Mouse (Mus musculus) left cerebral cortex, adult 11 months (tissue): Measurements from ENCODE around the gene Tex52.
A peak's percentile ranks its signal among the peaks of the same experiment; 100 is the strongest.
"Not testable (repeated sequence)": the region's sequence is repeated elsewhere in the genome, so short reads cannot be mapped to it uniquely, and the experiment has no call there.

Source experiments
- DNase-seq: peaks from one replicate; pipeline ENCODE4 v3.0.0; 2022; ENCODE audit warnings: low spot score

The Tex52 gene

DNA sequence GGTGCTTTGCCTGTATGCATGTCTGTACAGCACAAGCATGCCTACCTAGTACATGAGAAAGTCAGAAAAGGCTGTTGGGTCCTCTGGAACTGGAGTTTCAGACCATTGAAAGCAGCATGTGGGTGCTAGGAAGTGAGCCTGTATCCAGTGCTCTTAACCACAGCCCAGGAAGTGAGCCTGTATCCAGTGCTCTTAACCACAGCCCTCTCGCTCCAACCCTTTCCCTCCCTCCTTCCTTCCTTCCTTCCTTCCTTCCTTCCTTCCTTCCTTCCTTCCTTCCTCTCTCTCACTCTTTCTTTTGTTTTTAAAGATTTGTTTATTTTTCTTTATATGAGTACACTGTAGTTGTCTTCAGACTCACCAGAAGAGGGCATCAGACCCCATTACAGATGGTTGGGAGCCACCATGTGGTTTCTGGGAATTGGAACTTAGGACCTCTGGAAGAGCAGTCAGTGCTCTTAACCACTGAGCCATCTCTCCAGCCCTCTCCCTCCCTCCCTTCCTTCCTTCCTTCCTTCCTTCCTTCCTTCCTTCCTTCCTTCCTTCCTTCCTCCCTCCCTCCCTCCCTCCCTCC is 5.4 kb downstream of the Tex52 start:
- DNase-seq: not testable (repeated sequence)

DNA sequence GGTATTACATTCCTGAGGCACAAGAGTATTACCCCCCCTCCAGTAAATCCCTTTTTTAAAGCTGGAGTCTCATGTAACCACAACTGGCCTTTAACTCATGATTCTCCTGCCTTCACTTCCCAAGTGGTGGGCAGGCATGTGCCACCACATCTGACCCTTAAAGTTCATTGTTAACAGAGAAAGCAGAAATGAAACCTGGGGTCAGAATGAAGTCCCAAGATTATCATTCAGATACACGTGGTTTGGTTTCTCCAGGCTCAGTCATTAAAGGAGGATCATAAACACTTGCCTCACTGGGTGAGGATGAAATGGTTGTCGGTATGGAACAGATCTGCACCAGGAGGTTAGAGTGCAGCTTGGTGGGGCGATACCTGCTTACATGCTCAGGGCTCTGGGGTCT is 6.0 kb downstream of the Tex52 start:
- DNase-seq: no peak

DNA sequence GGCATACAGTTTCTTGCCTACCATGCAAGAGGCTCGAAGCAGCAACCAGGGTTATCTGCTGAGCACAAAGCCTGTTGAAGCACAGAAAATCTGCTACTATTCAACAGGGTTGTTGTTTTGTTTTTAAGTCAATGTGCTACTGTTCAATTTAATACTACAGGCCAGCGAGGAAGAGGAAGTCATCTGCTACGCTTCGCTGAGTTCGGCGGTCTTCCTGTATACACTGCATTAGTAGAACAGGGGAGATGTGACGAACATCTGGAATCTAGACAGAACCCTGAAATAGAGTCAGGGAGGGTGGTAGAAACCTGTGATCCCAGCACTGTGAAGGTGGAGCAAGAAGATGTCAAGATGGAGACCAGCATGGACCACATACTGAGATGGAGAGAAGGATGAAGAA is 8.5 kb downstream of the Tex52 start:
- DNase-seq: no peak

DNA sequence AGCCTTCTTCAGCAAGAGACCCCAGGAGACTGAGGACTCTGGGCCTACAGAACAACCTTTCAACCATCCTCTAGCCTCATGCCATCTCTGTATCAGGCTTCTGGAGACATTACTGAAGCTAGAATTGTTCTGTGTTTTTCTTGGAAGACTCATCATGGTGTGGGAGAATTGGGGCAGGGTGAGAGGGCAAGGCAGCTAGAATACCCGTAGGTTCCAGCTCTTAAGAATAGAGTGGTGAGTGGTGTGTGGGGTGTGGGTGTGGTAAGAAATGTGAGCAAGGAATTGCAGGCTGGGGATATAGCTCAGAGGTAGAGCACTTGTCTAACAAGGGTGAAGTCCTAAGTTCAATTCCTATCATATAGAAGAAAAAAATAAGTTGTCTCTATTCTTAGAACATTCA is 9.8 kb downstream of the Tex52 start:
- no peak for DNase-seq

DNA sequence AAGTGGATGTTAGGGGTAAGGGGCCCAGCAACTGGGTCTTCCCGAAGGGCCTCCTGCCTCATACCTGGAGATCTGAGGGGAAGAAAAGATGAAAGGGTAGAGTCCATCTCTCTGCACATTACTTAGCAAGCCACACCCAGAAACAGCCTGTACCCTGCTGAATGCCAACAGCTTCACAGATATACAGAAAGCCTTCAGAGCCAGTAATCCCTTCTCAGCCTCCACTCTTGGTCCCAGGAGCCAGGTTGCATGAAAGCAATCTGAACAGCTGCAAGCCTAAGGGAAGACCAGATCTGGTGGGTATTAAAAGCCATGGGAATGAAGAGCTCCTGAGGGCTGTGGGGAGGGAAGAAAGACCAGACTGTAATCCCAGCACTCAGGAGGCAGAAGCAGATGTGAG is 13.9 kb downstream of the Tex52 start:
- DNase-seq: no peak

DNA sequence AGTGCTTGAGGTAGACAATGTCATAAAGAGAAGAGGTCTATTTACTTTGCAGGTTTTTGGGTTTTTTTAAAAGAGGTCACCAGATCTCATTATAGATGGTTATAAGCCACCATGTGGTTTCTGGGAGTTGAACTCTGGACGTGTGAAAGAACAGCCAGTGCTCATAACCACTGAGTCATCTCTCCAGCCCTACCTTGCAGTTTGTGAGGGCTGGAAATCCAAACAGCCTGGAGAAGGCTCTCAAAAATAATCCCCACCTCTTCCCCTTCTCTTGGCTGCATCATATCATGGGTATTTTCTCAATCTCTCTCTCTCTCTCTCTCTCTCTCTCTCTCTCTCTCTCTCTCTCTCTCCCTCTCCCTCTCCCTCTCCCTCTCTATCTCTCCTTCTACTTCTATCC is 15.4 kb downstream of the Tex52 start:
- no peak for DNase-seq

DNA sequence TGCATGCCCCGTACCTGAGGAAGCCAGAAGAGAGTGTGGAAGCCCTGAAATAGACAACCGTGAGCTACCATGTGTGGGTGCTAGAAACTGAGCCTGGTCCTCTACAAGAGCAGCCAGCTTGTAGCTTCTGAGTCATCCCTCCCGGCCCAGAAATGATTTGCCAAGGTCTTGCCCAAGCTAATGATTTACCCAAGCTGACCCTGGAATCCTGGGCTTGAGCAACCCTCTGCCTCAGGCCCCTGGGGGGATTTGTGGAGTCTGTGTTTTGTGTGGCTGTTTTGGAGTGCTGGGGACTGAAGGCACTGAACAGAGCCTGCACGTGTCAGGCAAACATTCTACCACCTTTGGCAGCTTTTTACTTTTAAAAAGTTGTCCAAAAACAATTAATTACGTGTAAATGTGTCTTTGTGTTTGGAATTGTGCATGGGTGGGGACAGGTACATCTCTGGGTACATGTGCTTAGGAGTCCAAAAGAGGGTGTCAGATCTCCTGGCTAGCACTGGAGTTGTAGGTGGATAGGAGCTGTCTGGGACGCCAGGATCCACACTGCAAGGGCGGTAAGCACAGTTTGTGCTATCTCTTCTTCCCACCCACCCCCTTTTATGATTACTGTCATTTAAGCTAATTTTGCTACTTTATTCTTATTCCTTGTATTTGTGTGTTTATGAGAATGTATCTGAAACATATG is 22.5 kb downstream of the Tex52 start:
- no peak for DNase-seq

DNA sequence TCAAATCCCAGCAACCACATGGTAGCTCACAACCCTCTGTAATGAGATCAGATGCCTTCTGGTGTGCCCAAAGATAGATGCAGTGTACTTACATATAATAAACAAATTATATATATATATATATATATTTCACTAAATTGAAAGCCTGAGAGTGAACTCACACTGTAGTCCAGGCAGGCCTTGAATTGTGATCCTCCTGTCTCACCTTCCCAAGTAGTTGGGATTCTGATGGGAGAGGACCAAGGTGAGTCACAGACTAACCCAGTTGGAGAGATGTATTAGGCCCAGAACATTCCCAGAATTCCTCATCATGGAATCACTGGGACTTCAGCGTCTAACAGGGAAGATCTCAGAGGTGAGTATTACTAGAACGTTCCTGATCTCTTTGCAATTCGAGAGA is 23.7 kb downstream of the Tex52 start, which contains the start of gene Nrip2:
TSS of gene Nrip2 (plus strand) at position 301 of the 400 bp plus-strand sequence.
- no peak for DNase-seq

DNA sequence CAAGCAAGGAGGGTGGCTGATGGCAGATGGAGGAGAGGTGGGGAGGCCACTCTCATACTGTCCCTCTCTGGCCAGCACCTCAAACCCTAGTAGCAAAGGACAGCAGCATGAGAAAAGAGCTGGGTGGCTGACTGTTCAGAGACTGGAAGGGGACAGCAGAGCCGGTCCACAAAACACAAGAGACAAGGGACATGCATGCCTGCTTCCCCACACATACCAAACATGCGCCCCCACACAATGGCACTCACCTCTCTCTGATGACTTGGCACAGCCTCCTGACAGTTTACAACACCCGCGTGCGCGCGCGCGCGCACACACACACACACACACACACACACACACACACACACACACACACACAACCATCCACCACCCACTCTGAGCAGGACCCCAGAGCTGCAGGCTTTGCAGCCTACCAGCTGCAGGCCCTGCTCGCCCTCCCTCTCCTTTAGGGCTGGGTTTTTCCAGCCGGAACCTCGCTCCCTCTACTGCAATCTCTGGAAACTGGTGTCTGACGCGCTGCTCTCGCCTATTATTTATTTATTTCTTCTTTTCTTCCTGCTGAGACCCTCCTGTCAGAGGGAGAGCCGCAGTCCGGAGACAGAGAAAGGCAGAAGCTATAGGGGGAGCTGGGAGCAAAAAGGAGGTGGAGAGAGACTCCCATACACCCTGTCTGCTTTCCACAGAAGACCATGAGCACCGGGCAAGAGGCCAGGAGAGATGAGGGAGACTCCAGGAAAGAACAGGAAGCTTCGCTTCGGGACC is 24.3 kb downstream of the Tex52 start:
- no peak for DNase-seq

DNA sequence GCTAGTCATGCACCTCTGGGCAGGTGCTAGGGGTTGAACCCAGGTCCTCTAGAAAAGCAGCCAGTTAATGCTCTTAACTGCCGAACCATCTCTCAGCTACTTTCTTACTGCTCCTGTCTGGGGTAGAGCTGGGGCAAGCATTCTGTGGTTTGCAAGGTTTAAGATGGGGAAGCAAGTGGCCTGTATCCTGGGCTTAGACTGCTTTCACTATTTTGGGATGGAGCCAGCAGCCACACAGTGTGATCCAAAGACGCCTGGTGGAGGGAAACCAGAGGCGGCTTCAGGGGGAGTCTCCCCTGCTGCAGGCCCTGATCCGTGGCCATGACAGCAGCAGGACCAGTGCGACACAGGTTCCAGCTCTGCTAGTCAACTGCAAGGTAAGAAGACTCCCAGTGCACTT is 29.5 kb downstream of the Tex52 start:
- DNase-seq: no peak

DNA sequence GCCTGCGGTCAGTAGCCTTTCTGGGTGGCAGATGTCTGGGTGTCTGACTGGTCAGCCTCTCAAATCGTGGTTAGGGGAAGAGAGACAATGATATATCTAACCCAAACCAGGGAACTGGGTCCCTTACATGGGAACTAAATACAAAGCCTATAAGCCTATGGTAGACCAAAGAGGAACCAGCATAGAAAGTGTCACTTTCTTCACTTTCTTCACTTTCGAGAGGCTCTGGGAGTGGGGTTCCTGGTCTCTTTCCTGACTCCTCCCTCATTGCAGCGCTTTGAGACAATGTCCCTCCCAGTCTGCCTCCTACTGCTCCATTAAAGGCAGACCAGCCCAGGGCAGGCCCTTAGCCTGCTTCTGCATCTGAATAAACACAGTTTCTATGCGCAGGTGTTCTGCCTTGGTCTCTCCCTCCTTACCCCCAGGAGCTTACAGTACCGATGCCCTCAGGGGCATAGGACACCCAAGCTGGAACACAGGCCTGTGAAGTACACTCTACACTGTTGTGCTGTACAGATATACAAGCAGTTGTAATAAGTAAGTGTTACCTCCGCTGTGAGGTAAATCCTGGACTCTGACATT is 33.4 kb downstream of the Tex52 start:
- no peak for DNase-seq

DNA sequence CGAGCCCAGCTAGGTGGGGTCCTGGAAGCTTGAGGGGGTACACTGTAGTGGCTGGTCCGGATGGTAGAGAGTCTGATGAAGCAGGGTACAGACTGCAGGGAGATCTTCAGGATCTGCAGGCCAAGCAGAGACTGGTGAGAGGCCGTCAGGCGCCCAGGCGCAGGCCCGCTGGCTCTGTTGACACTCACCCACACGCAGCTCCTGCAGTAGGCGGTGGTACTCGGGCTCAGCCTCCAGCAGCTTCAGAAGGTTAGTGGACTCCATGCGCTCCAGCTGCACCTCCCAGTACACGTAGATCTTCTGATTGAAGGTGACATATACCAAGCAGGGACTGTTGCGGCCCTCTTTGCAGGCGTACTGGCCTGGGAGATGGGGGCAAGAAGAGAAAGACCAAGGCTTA is 35.0 kb downstream of the Tex52 start:
- DNase-seq: no peak

DNA sequence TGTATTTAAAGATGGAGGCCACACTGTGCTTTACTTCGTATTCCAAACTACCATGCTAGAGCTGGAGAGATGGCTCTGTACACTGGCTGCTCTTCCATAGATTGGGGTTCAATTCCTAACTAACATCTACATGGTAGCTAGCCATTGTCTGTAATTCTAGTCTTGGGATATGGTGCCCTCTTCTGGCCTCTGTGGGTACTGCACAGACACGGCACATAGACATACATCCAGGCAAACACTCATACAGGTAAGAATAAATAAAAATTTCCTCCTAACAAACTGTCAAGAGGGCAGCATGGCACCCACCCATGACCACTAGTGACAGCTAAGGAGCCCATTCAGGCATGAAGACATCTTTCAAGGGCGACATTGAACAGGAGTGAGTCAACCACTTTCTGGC is 35.9 kb downstream of the Tex52 start:
- DNase-seq: peak; percentile 72

DNA sequence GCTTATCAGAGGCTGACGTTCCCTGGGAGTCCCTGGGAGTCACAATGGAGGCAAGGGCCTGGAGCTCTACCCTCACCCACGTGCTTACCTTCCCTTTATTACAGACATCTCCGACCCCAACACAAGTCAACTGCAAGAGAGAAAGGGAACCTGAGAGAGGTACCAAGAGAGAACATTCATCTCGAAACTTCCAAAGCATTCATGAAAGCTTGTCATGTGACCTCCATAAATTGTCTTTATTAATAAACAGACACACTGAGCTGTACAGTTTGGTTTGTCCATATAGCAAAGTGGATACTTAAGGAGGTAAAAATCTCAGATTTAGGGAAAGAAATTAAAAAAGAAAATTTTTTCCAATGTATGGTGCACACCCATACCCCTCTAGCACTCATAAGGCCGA is 40.9 kb downstream of the Tex52 start:
- no peak for DNase-seq

DNA sequence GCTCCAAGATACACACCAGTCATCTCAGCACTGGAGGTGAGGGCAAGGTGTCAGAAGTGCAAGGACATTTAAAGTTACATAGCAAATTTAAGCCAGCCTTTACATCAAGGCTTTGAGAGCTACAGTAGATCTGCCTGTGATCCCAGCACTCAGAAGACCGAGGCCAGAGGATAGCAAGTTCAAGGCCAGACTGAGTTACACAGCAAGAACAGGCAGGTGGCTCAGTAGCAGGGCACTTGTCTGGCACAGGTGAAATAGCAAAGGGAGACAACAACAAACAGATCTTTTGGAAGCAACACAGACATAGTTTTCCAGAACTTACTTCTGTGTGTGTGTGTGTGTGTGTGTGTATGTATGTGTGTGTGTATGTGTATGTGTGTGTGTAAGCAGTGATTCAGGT is 42.8 kb downstream of the Tex52 start:
- DNase-seq: no peak

DNA sequence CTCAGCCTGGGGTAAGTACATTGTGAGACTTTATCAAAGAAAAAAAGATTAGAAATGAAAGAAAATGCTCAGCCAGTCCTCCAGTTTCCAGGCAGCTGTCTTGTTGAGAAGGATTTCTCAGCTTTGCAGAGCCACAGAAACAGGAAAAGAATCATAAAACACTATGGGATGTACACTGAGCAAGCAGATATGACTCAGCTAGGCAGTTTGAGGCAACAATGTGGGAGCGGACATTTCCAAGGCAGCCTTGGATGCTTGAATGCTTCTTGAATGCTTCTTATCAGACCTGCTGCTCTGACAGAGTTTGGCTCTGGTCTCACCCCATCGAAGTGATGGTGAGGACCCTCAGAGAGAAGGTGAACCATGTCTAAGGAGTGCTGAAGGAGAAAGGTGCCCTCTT is 45.8 kb downstream of the Tex52 start:
- DNase-seq: no peak

DNA sequence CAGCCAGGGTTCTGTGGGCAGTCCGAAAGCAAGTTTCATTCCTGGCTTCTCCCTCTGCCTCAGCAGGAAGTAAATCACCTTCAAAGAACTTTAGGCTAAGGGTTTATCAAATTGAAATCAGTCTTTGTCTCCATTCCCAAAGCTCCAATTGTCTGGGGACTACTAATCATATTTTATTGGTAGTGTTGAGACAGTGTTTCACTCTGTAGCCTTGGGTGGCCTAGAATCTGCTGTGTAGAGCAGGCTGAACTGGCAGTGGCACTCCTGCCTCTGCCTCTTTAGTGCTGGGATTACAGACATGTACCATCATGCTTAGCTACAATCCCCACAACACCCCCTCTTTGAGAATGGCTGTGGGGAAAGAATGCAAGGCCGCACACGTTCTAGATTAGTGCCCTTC is 46.2 kb downstream of the Tex52 start:
- DNase-seq: no peak

DNA sequence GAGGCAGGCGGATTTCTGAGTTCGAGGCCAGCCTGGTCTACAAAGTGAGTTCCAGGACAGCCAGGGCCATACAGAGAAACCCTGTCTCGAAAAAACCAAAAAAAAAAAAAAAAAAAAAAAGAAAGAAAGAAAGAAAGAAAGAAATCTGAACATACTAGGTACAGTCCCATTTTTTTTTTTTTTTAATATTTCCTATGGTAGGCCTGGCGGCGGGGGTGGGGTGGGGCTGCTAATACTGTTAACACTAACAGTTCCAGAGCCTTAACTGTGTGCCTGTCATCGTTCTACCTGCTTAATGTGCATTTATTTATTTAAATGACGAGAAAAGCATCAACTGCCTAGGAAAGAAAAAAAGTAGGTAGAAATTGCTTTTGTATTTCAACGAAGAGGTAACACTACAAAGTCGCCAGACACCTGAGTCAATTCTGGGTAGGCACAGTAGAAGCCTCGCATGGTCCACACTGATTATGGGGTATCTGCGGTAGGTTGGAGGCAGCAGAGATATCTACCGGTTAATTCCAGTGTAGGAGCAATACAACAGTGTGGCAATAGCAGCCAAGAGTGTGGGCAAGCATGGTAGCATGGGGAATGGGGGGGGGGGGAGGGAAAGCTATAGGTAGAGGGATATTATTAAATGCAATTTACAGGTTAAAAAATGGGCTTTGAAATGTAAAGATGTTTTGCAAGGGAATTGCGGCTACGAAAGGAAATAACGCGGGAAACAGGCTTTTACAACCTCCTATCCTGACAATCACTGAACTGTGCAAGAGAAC is 48.4 kb downstream of the Tex52 start:
- DNase-seq: no peak

DNA sequence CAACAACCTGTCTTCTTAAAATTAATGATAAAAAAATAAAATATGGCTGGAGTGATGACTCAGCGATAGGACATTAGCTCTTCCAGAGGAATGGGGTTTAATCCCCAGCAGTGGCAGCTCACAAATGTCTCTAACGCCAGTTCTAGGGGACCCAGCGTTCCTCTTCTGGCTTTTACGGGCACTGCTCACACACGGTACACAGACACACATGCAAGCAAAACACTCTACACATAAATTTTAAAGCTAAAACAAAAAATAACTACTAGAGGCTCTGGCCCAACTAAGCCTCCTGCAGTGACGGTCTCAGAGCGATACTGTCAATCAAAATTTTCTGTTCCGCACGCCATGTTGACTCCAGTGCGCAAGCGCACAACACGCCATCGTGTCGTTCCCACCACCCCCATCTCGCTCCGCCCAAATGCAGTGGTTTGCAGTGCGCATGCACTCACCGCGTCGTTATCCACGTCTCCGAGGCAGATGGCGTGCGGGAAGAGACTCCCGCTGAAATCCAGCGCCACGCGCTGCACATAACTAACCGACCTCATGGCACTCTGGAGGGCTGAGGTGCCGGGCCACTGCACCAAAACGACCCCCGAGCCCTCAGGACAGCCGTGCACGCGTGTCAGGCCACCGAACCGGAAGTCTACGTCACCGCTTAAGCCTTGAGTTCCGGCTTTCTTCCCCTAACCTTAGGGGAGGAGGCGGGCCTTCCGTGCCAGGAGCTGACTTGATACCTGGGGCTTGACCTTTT is 49.2 kb downstream of the Tex52 start, which contains the start of gene Itfg2:
TSS of gene Itfg2 (minus strand) at position 663 of the 751 bp plus-strand sequence.
- peak; percentile 91 for DNase-seq

DNA sequence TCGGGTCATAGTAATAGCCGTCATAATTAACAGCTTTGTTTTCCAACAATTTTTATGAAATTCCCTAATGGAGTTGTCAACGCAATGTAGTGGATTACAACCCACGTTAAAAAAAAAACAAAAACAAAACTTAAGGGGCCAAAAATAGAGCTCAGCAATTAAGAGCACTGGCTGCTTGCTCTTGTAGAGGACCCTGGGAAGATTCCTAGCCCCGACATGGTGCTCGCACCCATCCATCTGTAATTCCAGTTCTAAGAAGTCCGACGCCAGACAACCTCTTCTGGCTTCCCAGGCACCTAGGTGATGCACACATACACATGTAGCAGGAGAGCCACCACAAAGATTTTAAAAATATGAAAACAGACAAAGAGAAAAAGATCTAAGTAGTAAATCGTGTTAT is 49.8 kb downstream of the Tex52 start:
- no peak for DNase-seq

DNA sequence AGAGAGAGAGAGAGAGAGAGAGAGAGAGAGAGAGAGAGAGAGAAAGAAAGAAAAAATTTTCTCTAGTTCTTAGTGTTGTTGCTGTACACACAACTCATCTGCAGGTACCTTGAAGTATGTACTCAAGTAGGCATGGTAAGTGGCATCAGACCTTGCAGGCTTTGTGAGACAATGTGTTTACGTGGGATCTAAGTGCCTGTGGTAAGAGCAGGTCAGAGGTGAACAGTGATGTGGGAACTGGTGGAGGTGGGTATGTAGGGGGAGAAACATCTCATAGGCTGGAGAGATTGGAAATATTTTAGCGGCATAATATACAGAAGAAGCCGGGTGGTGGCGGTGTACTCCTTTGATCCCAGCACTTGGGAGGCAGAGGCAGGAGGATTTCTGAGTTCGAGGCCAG is 52.3 kb downstream of the Tex52 start:
- no peak for DNase-seq
